Mouse (Mus musculus) adrenal gland, adult (tissue): Measurements from ENCODE around the gene Frmd8.
A peak's percentile ranks its signal among the peaks of the same experiment; 100 is the strongest.

Experiments used
- DNase-seq, 2 experiments: peaks; one replicate each; pipeline ENCODE4 v3.0.0; 2022 to 2023; ENCODE audit warnings: low spot score in 1 of 2; ENCODE audit not compliant: inconsistent age in 2 of 2

The Frmd8 gene

GRCm38 (mm10) chr19:5874969-5875480 lies at the start of gene Frmd8:
Gene Frmd8 (minus strand): TSS chr19:5875274.
- DNase-seq = peak; percentile 95 to 98

GRCm38 (mm10) chr19:5924713-5925093 lies 49.6 kb upstream of the Frmd8 start, which contains the start of gene Cdc42ep2:
Gene Cdc42ep2 (minus strand): TSS chr19:5924816.
- DNase-seq = peak; percentile 96 to 98

DNA sequence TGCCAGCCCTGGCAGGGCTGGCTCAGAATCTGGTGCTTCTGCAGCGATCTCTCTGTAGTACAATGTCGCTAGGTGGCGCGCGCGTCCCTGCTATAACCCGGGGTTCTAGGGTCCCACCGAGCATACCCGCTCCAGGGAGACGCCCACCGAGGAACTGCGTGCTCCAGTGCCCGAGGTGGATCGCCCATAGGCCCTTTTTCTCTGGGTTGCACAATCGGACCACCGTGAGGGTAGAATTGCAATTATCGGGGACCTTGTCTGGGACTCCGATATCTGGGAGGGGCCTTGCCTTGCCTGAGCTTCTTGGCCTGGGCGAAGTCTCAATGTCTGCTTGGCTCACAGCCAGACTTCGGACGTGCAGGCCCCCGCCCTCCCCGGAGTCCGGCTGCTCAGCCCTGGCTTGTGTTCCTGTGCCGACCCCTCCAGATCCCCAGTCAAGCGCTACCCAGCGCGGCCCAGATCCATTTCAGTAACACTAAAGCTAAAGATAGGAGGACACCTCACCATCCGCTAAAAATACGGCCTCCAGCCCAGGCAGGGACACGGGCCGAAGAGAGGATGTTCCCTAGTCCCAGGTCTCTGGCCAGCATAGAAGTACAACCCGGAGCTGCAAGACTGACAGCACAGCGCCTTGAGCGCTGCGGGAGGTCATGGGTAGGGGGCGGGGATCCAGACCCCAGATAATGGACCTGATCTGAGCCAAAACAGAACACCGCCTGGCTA lies 49.1 kb upstream of the Frmd8 start:
- DNase-seq = peak; percentile 84 to 95

DNA sequence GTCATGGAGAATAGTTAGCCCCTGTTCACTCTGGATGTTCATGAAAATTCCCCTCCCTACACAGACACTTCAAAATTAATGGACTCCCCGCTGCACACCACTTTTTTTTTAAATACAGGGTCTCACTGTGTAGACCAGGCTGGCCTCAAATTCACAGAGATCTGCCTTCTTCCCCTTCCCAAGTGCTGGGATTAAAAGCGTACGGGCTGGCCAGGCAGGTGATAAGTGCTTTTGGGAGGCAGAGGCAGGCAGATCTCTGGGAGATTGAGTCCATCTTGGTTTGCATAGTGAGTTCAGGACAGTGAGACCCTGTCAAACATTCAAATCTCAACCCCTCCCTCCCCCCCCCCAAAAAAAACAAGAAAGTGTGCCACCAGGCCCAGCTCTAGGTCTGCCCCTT lies 47.9 kb upstream of the Frmd8 start:
- DNase-seq = no peak

DNA sequence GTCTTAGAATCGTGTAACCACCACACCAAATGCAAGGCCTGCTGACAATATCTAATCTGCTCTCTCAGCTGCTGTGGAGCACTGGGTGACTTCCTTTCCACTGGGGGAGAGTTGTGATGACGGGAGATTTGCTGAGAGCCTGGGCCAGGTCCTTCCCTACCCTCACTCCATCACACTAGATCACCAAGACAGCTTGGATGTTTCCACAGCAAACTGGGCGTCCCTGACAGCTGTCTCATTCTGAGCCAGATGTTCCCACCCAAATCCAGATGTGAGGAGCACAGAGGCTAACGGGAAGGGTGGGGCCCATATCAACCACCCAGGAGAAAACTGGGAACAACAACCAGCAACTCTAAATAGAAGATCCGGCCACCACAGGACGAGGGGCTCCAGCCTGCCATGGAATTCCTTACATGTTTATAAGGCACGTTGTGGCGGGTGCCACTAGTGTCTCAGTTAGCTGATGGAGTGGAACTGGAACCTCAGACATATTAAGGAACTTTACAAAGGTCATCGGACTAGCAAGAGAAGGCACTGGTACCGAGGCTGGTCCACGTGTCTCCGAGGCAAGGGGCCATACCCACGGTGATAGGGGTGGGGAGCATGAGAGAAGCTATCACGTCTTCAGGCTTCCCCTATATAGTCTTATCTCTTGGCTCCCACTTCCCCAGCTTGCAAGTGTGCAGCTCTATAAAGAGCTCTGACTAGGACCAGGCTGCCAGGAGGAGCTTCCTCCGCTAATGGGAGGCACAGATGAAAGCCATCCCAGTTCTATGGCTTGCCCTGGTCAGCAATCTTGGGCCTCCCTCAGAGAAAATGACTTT lies 47.3 kb upstream of the Frmd8 start:
- DNase-seq = peak in 1 of 2 experiments; percentile 54

DNA sequence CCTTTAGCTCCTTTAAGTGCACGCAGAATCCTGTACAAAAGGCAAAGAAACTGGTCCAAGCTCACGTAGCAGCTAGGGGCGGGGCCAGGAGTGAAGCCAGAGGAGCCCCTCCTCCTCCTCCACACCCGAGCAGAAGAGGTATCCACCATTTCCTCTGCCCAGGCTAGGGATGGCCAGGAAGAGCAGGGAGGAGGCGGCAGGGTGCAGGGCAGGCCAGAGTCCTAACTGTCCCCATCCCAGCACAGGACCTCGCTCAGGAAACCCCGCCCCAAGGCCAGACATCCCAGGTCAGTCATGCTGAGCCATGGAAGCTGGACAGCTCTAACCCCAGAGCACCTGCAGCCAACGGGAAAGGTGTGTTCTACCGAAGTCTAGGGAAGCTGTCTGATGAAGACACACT lies 46.6 kb upstream of the Frmd8 start:
- peak in 1 of 2 experiments; percentile 52 for DNase-seq

- no peak for DNase-seq
These were observed 38.1 kb upstream of the Frmd8 start, which contains the start of gene Dpf2 for GRCm38 (mm10) chr19:5913007-5913719. Gene Dpf2 (minus strand): TSS chr19:5913010.

- DNase-seq = peak; percentile 99
These were observed 37.3 kb upstream of the Frmd8 start for GRCm38 (mm10) chr19:5912103-5913006.

- no peak for DNase-seq
These were observed 36.5 kb upstream of the Frmd8 start for GRCm38 (mm10) chr19:5911430-5912102.

DNA sequence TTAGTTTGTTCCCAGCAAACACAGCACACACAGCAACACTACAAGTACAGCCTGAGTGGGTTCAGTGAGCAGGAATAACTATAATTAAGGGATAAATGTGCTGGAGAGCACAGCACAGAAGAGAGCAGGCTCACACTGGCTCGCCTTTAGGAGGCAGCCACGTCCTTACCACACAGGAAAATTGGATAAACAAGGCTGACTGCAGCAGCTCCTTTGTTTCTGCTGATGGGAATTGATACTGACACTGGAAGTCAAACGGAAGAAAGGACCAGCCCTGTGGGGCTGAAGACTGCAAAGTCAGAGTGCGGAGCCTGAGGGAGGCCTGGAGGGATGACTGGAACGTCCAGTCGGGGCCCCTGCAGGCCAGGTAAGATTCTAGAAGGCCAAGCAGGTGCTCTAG lies 35.1 kb upstream of the Frmd8 start:
- no peak for DNase-seq

DNA sequence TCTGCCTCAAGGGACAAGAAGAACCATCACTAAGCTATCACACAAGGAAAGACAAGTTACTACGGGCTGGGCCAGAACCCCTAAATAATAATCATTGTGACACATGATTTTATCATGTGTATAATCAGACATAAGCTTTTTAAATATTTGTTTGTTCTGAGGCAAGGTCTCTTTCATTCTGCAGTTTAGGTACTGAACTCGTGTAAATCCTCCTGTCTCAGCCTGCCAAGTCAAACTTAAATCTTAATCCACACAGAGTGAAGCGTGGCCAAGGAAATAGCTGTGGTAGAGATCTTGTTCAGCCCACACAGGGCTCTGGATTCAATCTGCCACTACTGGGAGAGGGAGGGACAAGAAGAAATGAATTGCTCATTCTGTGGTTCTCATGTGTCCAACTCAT lies 32.2 kb upstream of the Frmd8 start:
- DNase-seq = no peak

DNA sequence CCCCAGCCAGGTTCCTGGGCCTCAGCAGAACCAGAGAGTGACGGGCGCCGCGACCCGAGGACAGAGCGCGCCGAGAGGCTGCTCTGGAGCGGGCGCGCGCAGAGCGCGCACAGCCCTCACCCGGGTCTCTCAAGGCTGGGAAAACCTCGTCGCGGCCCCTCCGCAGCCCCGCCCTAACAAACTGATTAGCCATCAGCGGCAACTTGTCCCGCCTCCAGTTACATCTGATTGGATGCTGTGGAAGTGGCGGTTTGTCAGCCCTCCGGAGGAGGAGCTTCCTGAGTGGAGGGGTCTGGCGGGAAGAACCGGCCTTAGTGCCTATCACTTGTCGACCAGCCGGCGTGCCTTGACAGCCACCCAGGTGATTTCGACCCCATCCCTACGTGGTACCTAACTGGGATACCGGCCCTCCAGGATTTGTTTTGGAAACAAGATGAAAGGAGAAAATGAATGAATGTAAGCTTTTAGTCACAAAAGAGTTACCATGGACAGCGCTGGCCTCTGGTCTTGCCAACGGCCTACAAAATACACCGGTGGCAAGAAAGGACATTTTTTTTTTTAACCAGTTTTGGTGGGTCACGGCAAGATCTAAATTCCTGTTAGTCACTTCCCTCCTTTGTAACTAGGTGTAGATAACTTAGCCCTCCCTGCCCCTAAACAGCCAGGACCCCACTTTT lies 19.1 kb upstream of the Frmd8 start, which contains the start of gene Tigd3:
Gene Tigd3 (minus strand): TSS at position 148 of the 677 bp plus-strand sequence.
- DNase-seq = peak; percentile 94 to 98

DNA sequence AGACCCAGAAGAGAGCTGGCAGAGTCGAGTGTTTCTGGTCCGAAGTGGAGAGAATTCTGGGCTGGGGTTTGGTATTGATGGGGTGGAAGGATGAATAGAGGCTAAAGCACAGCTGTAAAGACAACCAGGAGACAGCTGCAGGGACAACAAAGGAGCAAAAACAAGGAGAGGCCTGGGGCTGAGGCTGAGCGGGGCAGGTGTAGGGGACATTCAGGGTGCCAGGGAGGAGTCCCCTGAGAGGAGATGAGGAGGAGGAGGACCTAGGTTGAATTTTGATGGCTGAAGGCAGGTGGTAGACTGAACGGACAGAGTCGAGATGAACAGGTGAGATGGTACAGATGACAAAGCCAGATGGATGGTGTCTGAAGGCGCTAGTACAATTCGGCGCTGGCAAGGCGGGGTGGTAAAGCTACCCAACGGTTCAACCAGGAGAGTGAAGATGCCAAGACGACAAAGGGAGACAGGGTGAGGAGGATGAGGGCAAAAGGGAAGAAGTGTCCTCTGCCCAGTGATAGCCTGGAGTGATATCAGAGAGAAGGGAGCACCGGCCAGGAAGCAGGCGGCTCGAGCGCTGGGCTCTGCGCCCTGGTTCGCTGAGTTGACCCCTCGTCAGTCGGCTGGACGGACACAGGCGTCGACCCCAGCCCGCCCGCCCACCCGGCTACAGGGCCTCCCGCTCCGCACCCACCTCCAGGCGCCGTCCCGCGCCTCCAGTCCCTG lies 18.4 kb upstream of the Frmd8 start:
- no peak for DNase-seq

- no peak for DNase-seq
These were observed 17.7 kb upstream of the Frmd8 start for GRCm38 (mm10) chr19:5892735-5893134.

GRCm38 (mm10) chr19:5892262-5892661 lies 17.2 kb upstream of the Frmd8 start:
- no peak for DNase-seq

GRCm38 (mm10) chr19:5891521-5892258 lies 16.6 kb upstream of the Frmd8 start:
- no peak for DNase-seq

GRCm38 (mm10) chr19:5889211-5889610 lies 14.1 kb upstream of the Frmd8 start:
- DNase-seq = no peak
